Mouse (Mus musculus) gastrocnemius, adult 8-10 months (tissue): ENCODE measurements around the gene Frs3. TPM values are rescaled to one million over a fixed set of nuclear protein-coding genes. Genes with fewer than 3 reads are reported as not detected.
"Not testable (repeated sequence)": the region's sequence is repeated elsewhere in the genome, so short reads cannot be mapped to it uniquely, and the experiment has no call there.

Source experiments
- DNase-seq, 2 experiments: peaks; one replicate each; pipeline ENCODE4 v3.0.0; 2022; ENCODE audit warnings: low spot score in 2 of 2
- total RNA-seq, 4 experiments: library from RNA; stranded (reverse); gene quantifications; 2 replicates each; pipeline ENCODE4 v1.2.4; 2022

The Frs3 gene
- total RNA-seq: 1 to 10 TPM; 4.3 to 6.0 (median 5.2) TPM

- peak; percentile 44 to 50 for DNase-seq
Measured at GRCm38 (mm10) chr17:47688608-47689575, at the start of gene Frs3. Gene Frs3 (plus strand): TSS chr17:47689030.

GRCm38 (mm10) chr17:47642992-47643391 is 45.8 kb upstream of the Frs3 start:
- no peak for DNase-seq

GRCm38 (mm10) chr17:47646683-47647082 is 42.1 kb upstream of the Frs3 start:
- DNase-seq: peak; percentile 45 to 48

- DNase-seq: no peak
Measured at GRCm38 (mm10) chr17:47648966-47649365, 39.9 kb upstream of the Frs3 start.

GRCm38 (mm10) chr17:47651953-47652352 is 36.9 kb upstream of the Frs3 start:
- DNase-seq: no peak

- DNase-seq: not testable (repeated sequence)
Measured at GRCm38 (mm10) chr17:47654346-47654745, 34.5 kb upstream of the Frs3 start.

- no peak for DNase-seq
Measured at GRCm38 (mm10) chr17:47655697-47656096, 33.1 kb upstream of the Frs3 start.

GRCm38 (mm10) chr17:47657901-47658300 is 30.9 kb upstream of the Frs3 start:
- DNase-seq: no peak

GRCm38 (mm10) chr17:47658741-47659243 is 30.0 kb upstream of the Frs3 start:
- DNase-seq: no peak

GRCm38 (mm10) chr17:47663009-47663713 is 25.7 kb upstream of the Frs3 start:
- no peak for DNase-seq

- DNase-seq: no peak
Measured at GRCm38 (mm10) chr17:47664474-47664873, 24.4 kb upstream of the Frs3 start.

- no peak for DNase-seq
Measured at GRCm38 (mm10) chr17:47669166-47669565, 19.7 kb upstream of the Frs3 start.

- DNase-seq: no peak
Measured at GRCm38 (mm10) chr17:47671988-47672310, 16.9 kb upstream of the Frs3 start.

GRCm38 (mm10) chr17:47672311-47673111 is 16.3 kb upstream of the Frs3 start:
- peak; percentile 56 to 68 for DNase-seq

- DNase-seq: peak; percentile 15 to 26
Measured at GRCm38 (mm10) chr17:47676581-47676980, 12.2 kb upstream of the Frs3 start.

- no peak for DNase-seq
Measured at GRCm38 (mm10) chr17:47678238-47678637, 10.6 kb upstream of the Frs3 start.

GRCm38 (mm10) chr17:47678702-47679101 is 10.1 kb upstream of the Frs3 start:
- DNase-seq: no peak

- DNase-seq: no peak
Measured at GRCm38 (mm10) chr17:47682836-47683235, 6.0 kb upstream of the Frs3 start.

- DNase-seq: peak; percentile 93 to 94
Measured at GRCm38 (mm10) chr17:47687409-47688343, 1.2 kb upstream of the Frs3 start.

- no peak for DNase-seq
Measured at GRCm38 (mm10) chr17:47688344-47688607, 554 bp upstream of the Frs3 start, which contains the start of gene Tomm6. Gene Tomm6 (minus strand): TSS chr17:47688386.
